Mouse (Mus musculus) G1E (cell line): ENCODE results near the gene Ptprs. TPM values are rescaled to one million over a fixed set of nuclear protein-coding genes. Genes with fewer than 3 reads are reported as not detected.

Source experiments
- ATAC-seq: 2 replicates; pipeline ENCODE4 v1.8.0; 2016; ENCODE audit warnings: mild to moderate bottlenecking; ENCODE audit not compliant: insufficient number of reproducible peaks, poor library complexity, low FRiP score, severe bottlenecking; ENCODE audit errors: extremely low read depth
- DNase-seq: peaks from one replicate; pipeline ENCODE4 v3.0.0; 2012; ENCODE audit warnings: low spot score
- H3K27me3 ChIP-seq: 2 replicates; pipeline ENCODE4 v1.6.1; 2012; ENCODE audit warnings: mild to moderate bottlenecking, low read length, inconsistent platforms; ENCODE audit not compliant: insufficient read depth
- H3K36me3 ChIP-seq: replicated peaks from 2 replicates; pipeline ENCODE3; 2012; ENCODE audit warnings: mild to moderate bottlenecking, inconsistent platforms
- H3K4me1 ChIP-seq: 2 replicates; pipeline ENCODE4 v1.6.1; 2012; ENCODE audit warnings: low read depth, low read length, inconsistent platforms, mixed read lengths; ENCODE audit not compliant: insufficient read depth
- H3K4me3 ChIP-seq: 2 replicates; pipeline ENCODE4 v1.5.1; 2012; ENCODE audit warnings: low read depth, mild to moderate bottlenecking, inconsistent platforms, low read length, moderate library complexity, mixed read lengths
- H3K9me3 ChIP-seq: replicated peaks from 2 replicates; pipeline ENCODE4 v1.6.1; 2012; ENCODE audit warnings: inconsistent platforms
- CTCF ChIP-seq: IDR thresholded peaks from 2 replicates; pipeline ENCODE4 v1.5.1; 2012; ENCODE audit warnings: low read depth, low read length, inconsistent platforms, mixed read lengths
- GATA1 ChIP-seq: IDR thresholded peaks from 2 replicates; pipeline ENCODE4 v1.6.1; 2012; ENCODE audit warnings: borderline replicate concordance, low read length, inconsistent platforms, mixed read lengths
- GATA2 ChIP-seq: IDR thresholded peaks from 2 replicates; pipeline ENCODE4 v1.6.1; 2012; ENCODE audit warnings: low read depth, low read length, inconsistent platforms, borderline replicate concordance
- POLR2AphosphoS5 ChIP-seq: IDR thresholded peaks from 2 replicates; pipeline ENCODE4 v1.6.1; 2012; ENCODE audit warnings: low read depth, low read length, inconsistent platforms; ENCODE audit not compliant: insufficient replicate concordance
- TAL1 ChIP-seq: conservative IDR thresholded peaks from 2 replicates; pipeline ENCODE4 v1.6.1; 2012; ENCODE audit warnings: low read depth, low read length, inconsistent platforms, mixed read lengths
- polyA plus RNA-seq: library from polyadenylated mRNA; stranded (reverse); fragments of >175 nt; gene quantifications from 2 replicates; pipeline ENCODE4 v1.2.3, GENCODE M21; 2012
- total RNA-seq, 2 experiments: library from RNA; stranded (forward) in 1 of 2; stranded (reverse) in 1 of 2; fragments of 200-1000 nt in 1 of 2; fragments of >200 nt in 1 of 2; fragmentation: Nextera tagmentation in 1 of 2; gene quantifications; 2 replicates each; pipeline ENCODE4 v1.2.3; 2014 to 2017

Ptprs gene
- total and polyA plus RNA-seq, 3 experiments: 16.7 to 83.6 (median 77.2) TPM

DNA sequence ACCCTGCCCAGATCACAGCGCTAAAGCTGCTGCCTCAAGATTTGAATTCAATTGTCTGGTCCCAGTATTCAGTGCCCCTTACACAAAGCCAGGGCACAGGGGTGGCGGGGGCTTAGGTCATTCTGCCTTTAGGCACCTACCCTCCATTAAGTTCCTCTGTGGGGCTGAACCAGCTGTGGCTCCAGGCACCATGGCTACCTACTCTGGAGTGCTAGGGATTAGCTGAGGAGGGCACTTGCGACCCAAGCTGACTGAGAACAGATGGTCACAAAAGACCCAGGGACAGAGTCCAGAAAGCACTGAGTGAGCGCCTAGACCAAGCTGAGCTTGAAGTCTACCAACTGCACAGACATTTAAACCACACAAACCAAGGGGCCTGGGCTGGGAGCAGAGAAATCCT is 22.6 kb downstream of the Ptprs start:
- no peaks in the 10 kb centered on the region for H3K9me3 ChIP-seq
- peaks cover 98% of the 10 kb centered on the region for H3K36me3 ChIP-seq
- peaks cover 6% of the 10 kb centered on the region for H3K4me1 ChIP-seq
- ATAC-seq (no peak), DNase-seq (no peak)
- H3K4me3 ChIP-seq: no peak overlapping the region
- no peaks in the 10 kb centered on the region for H3K27me3 ChIP-seq
- TF ChIP-seq GATA2 (no peak), TAL1 (no peak), GATA1 (no peak), POLR2AphosphoS5 (no peak), CTCF (no peak)

DNA sequence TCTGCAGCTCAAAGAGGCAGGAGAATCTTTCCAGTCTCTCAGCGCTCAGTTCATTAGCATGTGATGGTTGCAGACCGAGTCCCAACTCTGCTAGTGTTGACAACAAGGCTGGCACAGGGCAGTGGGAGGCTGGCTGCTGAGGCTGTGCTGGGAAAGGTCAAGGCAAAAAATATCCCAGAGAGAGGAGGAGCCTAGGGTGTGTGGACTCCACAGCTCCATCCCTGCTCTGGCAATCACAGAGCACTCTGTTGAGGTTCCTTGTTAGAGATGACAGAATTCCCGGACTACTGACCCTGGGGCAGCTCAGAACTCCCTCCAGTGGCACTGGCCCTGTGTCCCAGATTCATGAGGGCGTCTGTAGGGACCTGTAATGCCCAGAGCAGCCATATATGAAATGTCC is 23.0 kb downstream of the Ptprs start:
- Histone ChIP-seq H3K27me3 (no peaks in the 10 kb centered on the region), H3K4me1 (peaks cover 3% of the 10 kb centered on the region), H3K36me3 (peaks cover 98% of the 10 kb centered on the region), H3K4me3 (no peak overlapping the region), H3K9me3 (no peaks in the 10 kb centered on the region)
- ATAC-seq (no peak), DNase-seq (no peak)
- TF ChIP-seq TAL1 (no peak), CTCF (no peak), GATA2 (no peak), GATA1 (no peak), POLR2AphosphoS5 (no peak)

DNA sequence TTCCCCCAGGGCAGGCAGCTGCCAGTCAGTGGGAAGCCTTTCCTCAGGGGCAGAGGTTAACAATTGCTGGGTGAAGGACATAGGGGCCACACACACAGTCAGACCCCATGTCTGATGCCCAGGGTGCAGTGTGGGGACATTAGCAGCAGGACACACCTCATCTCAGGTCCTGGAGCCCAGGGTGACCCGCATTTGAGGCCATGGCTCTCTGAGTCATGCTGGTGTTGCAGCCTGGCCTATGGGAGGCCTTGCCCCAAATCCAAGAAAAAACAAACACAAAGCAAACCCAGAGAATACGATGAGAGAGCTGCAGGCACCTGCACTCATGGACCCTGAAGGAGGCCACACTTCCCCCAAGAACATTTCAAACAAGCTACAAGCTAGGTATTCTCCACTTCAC is 28.6 kb downstream of the Ptprs start:
- DNase-seq: no peak
- no peak for ATAC-seq
- Histone ChIP-seq H3K27me3 (no peaks in the 10 kb centered on the region), H3K9me3 (no peaks in the 10 kb centered on the region), H3K4me3 (no peak overlapping the region), H3K36me3 (peaks cover 84% of the 10 kb centered on the region), H3K4me1 (peaks cover 32% of the 10 kb centered on the region)
- no peak for TF ChIP-seq TAL1
- TF ChIP-seq POLR2AphosphoS5: no peak
- TF ChIP-seq GATA1: no peak
- TF ChIP-seq CTCF: no peak
- TF ChIP-seq GATA2: no peak

DNA sequence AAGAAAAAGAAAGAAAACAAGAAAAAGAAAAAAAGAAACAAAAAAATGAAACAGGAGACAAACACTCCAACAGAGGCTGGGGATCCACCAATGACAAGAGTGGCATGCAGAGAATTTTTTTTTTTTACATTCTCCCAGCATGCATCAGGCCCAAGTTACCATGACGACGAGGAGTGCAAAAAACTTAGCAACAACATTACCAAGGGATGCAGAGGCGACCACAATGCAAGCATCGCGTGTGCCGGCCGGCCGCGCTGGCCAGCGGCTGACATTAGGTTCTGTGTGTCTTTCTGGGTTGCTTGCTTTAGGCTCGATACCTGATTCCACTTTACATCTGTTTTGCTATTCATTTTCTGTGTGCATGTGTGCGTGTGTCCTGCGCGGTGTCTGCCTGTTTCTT is 30.9 kb downstream of the Ptprs start:
- no peak for DNase-seq
- Histone ChIP-seq H3K4me3 (no peak overlapping the region), H3K36me3 (peaks cover 79% of the 10 kb centered on the region), H3K9me3 (no peaks in the 10 kb centered on the region), H3K4me1 (peaks cover 55% of the 10 kb centered on the region), H3K27me3 (no peaks in the 10 kb centered on the region)
- no peak for ATAC-seq
- TF ChIP-seq CTCF: no peak
- TF ChIP-seq GATA1: no peak

DNA sequence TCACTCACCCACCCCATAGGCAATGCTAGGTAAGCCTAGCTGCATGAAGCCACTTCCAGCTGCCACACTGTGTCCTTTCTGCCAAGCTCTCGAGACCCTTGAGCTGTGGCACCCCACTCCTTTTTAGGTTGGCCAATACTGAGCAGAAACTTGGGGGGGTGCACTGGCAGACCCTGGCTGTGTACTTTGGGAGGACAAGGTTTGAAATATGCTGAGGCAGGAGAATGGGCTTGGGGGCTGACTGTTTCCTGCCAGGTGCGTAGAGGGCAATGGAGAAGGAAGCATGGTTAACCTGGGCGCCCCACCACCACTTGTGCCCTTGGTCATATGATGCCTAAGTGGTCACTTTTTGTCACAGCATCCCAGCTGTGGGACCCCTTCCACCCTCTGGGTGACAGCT is 31.5 kb downstream of the Ptprs start:
- no peak for TF ChIP-seq GATA1
- no peak for TF ChIP-seq CTCF
- no peak for TF ChIP-seq GATA2
- no peak for TF ChIP-seq POLR2AphosphoS5
- TF ChIP-seq TAL1: no peak
- Histone ChIP-seq H3K27me3 (no peaks in the 10 kb centered on the region), H3K9me3 (no peaks in the 10 kb centered on the region), H3K36me3 (peaks cover 75% of the 10 kb centered on the region), H3K4me3 (peak overlapping the region; percentile 17; the same call in 1 of the 2 replicates), H3K4me1 (peaks cover 59% of the 10 kb centered on the region)
- no peak for DNase-seq
- no peak for ATAC-seq

DNA sequence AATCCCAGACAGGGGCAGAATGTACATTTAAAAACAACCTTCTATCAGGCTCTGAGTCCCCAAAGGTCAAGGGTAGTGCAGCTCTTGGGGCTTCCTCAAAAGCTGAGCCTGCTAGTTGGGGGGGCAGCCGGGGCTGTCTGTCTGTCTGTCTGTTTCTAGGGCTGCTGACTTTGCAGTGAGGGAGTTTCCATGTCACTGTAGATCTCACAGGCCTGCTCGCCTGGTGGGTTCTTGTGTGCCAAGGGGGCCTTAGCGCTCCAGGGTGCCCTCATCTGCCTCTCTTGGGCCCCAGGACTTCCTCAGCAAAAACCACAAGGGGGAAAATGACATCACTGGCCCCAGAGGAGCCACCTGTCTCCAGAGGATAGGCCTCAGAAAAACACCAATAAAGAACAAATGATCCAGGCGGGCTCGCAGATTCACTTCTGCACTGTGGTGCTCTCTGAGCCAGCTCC is 32.9 kb downstream of the Ptprs start:
- peak; percentile 90 for DNase-seq
- Histone ChIP-seq H3K4me3 (peak overlapping the region; percentile 48; the same call in 1 of the 2 replicates), H3K9me3 (no peaks in the 10 kb centered on the region), H3K4me1 (peaks cover 59% of the 10 kb centered on the region), H3K27me3 (no peaks in the 10 kb centered on the region; the same call in 1 of the 2 replicates), H3K36me3 (peaks cover 67% of the 10 kb centered on the region)
- ATAC-seq: peak; percentile 67
- TF ChIP-seq GATA2 (no peak), TAL1 (no peak), POLR2AphosphoS5 (no peak), GATA1 (no peak), CTCF (no peak)
